8 mouse cellular contexts compared by ENCODE assay signal in genomic region chr7:110781231-110781711, GRCm38 (mm10). TPM values are rescaled to one million over a fixed set of nuclear protein-coding genes. Genes with fewer than 3 reads are reported as not detected.
DNase-seq lines count a peak whose midpoint lies in the region; ATAC-seq and TF ChIP-seq lines count a peak whose summit lies in the region.

No protein-coding gene starts in this region.

- no peak overlapping the region for H3K4me3 ChIP-seq in kidney, embryonic 16.5 days (ENCODE audit: low read length)
- H3K4me3 ChIP-seq in brown adipose tissue, adult 24 weeks (ENCODE audit: insufficient read depth, low read depth, low read length) = no peak overlapping the region
- H3K4me3 ChIP-seq in myocyte = no peak overlapping the region

- H3K4me2 ChIP-seq in kidney, embryonic 16.5 days (replicated peaks; ENCODE audit: low read depth, low read length) = no peak overlapping the region
- peak overlapping the region; percentile 48 for H3K4me2 ChIP-seq in myocyte (ENCODE audit: low read depth)

- no peaks in the 10 kb centered on the region for H3K36me3 ChIP-seq in kidney, embryonic 16.5 days (ENCODE audit: insufficient read depth, low read length)
- H3K36me3 ChIP-seq in myocyte (ENCODE audit: control insufficient read depth, insufficient read depth) = no peaks in the 10 kb centered on the region

- ATAC-seq in kidney, embryonic 16.5 days (ENCODE audit: low FRiP score, low TSS enrichment) = no peak

- WGBS in kidney, embryonic 16.5 days = 54% methylated on average over 2 of the region's 2 CpGs

- no peak overlapping the region for H3ac ChIP-seq in myocyte (ENCODE audit: control insufficient read depth, insufficient read length)

- H3K9me3 ChIP-seq in kidney, embryonic 16.5 days (ENCODE audit: low read length) = no peaks in the 10 kb centered on the region

- no peak overlapping the region for H3K9ac ChIP-seq in kidney, embryonic 16.5 days (replicated peaks; ENCODE audit: low read length)

- peak; percentile 25 to 56 for DNase-seq in kidney, postnatal 36 days
- DNase-seq in frontal cortex, postnatal 14 days (ENCODE audit: low spot score in 2 of 2) = peak; percentile 53 to 62
- DNase-seq in thymus, adult 18-20 months = no peak
- DNase-seq in retina, embryonic 14.5 days (ENCODE audit: low spot score) = no peak
- DNase-seq in urinary bladder, adult 18-20 months (ENCODE audit: low spot score in 2 of 2) = no peak

- TF ChIP-seq POLR2A in myocyte (IDR thresholded peaks at IDR 0.05; ENCODE audit: insufficient read length, low read depth) = no peak

- H3K4me1 ChIP-seq in kidney, embryonic 16.5 days (ENCODE audit: insufficient read depth, low read length) = peaks cover 51% of the 10 kb centered on the region
- peaks cover 64% of the 10 kb centered on the region for H3K4me1 ChIP-seq in brown adipose tissue, adult 24 weeks (ENCODE audit: control insufficient read depth, insufficient read depth, insufficient read length, low read length)

- no peak overlapping the region for H3K27ac ChIP-seq in kidney, embryonic 16.5 days (ENCODE audit: low read length)
- peak overlapping the region; percentile 72 for H3K27ac ChIP-seq in brown adipose tissue, adult 24 weeks (replicated peaks; ENCODE audit: low read depth, low read length)

- no peaks in the 10 kb centered on the region for H3K27me3 ChIP-seq in kidney, embryonic 16.5 days (ENCODE audit: insufficient read depth, low read length)
- no peaks in the 10 kb centered on the region for H3K27me3 ChIP-seq in myocyte (ENCODE audit: control insufficient read depth, insufficient read depth, insufficient read length)

- no peaks in the 10 kb centered on the region for H3K79me2 ChIP-seq in myocyte (ENCODE audit: control insufficient read depth, insufficient read depth)

TF ChIP-seq in myocyte, 11 proteins besides CTCF, POLR2A, EP300 and RAD21:
- no peak for TF ChIP-seq CEBPB (IDR thresholded peaks at IDR 0.05; ENCODE audit: insufficient read depth, poor library complexity, severe bottlenecking)
- no peak for TF ChIP-seq USF1 (IDR thresholded peaks at IDR 0.05; ENCODE audit: low read depth)
- no peak for TF ChIP-seq TCF12 (IDR thresholded peaks at IDR 0.05; ENCODE audit: insufficient read depth, poor library complexity, severe bottlenecking)
- TF ChIP-seq MAX (IDR thresholded peaks at IDR 0.05; ENCODE audit: low read depth) = no peak
- no peak for TF ChIP-seq TCF3 (IDR thresholded peaks at IDR 0.05; ENCODE audit: insufficient read length, low read depth)
- no peak for TF ChIP-seq POLR2AphosphoS2 (IDR thresholded peaks at IDR 0.05; ENCODE audit: insufficient read length, low read depth)
- no peak for TF ChIP-seq SRF (IDR thresholded peaks at IDR 0.05; ENCODE audit: control insufficient read depth, insufficient read length, low read depth)
- TF ChIP-seq MYOG (IDR thresholded peaks at IDR 0.05; ENCODE audit: control insufficient read depth in 1 of 3, insufficient read depth in 1 of 3, insufficient read length in 2 of 3, low read depth in 2 of 3) = no peak
- no peak for TF ChIP-seq MYOD1 (IDR thresholded peaks at IDR 0.05; ENCODE audit: control insufficient read depth in 1 of 3, insufficient read length in 2 of 3, low read depth in 2 of 3)
- no peak for TF ChIP-seq REST (IDR thresholded peaks at IDR 0.05; ENCODE audit: insufficient read depth, insufficient read length)
- no peak for TF ChIP-seq E2F4 (IDR thresholded peaks at IDR 0.05; ENCODE audit: insufficient read depth)

RNA-seq across cellular contexts. Expression of gene Ampd3, which starts 13.3 kb away (rescaled TPM):
- 8.8 and 10.1 TPM in 2 replicates for polyA plus RNA-seq in kidney, embryonic 16.5 days (2015; fragmentation: Nextera tagmentation; extraction: Ambion mirVana)
- 22.4 and 30.0 TPM in 2 replicates for polyA plus RNA-seq in brown adipose tissue, adult 24 weeks (2012; ENCODE audit: insufficient read depth, insufficient read length, missing spikeins)
- polyA plus RNA-seq in myocyte (2012; fragmentation: generic; extraction: Trizol) = 8.2 TPM

Comparison
In these comparisons a context has a peak if more than half of its experiments do, and no peak if none do; other contexts are left out.
1. DNase-seq: peak in kidney, postnatal 36 days (2 of 2) and frontal cortex, postnatal 14 days (2 of 2); none in thymus, adult 18-20 months (0 of 2), retina, embryonic 14.5 days (single experiment) and urinary bladder, adult 18-20 months (0 of 2).